11 mouse cellular contexts compared by ENCODE assay signal in the genomic region with DNA sequence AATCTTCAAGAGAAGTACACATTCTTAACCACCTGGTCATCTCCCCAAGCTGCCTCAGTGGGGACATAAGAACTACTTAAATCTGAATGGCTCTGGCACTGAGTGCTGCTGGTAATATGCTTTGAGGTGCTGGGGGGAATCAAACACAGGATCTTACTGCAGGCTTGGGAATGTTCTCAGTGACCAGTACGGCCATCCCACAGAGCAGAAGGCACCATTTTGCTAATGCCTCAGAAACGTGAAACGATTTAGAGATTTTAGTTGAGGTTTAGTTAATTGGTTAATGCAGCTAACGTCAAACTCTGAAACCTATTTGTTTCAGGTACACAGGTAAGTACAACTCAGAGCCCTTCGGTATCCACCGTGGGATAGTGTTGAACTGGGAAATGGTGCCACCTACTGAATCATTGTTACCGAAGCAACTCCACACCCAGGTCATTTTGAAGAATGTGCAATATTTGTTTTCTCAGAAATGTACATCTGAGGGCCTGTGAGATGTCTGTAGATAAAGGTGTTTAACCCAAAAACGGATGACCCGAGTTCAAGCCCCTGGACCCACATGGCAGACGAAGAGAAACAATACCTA. TPM values are rescaled to one million over a fixed set of nuclear protein-coding genes. Genes with fewer than 3 reads are reported as not detected.
DNase-seq lines count a peak whose midpoint lies in the region; TF ChIP-seq lines count a peak whose summit lies in the region.
"Had no signal": no experiment of that assay in that cellular context is flagged by ENCODE, and none has a peak within 500 bp of the region (broad histone marks: within the 10 kb centered on the region; RNA-seq: fewer than 3 reads in every experiment).

No protein-coding gene starts in this region.

- no peak overlapping the region for H3K9ac ChIP-seq in liver, adult 2 months (ENCODE audit: low read depth, low read length)
- H3K9ac ChIP-seq: heart, embryonic 13.5 days; lung, embryonic 15.5 days had no signal

- peaks cover 12% of the 10 kb centered on the region for H3K4me1 ChIP-seq in liver, adult 2 months (ENCODE audit: control insufficient read depth, insufficient read depth, low read length)
- H3K4me1 ChIP-seq: lung, embryonic 15.5 days had no signal

- H3K36me3 ChIP-seq in liver, adult 2 months (ENCODE audit: control insufficient read depth, insufficient read depth, low read length) = no peaks in the 10 kb centered on the region
- H3K36me3 ChIP-seq: heart, embryonic 13.5 days; lung, embryonic 15.5 days had no signal

- TF ChIP-seq POLR2A in liver, adult 2 months (IDR thresholded peaks at IDR 0.05; ENCODE audit: extremely low read depth, insufficient read depth, low read length) = no peak

- TF ChIP-seq CTCF in liver, adult 2 months (IDR thresholded peaks at IDR 0.05; ENCODE audit: low read depth, low read length) = peak; percentile 36

- no peaks in the 10 kb centered on the region for H3K27me3 ChIP-seq in liver, adult 2 months (ENCODE audit: control insufficient read depth, insufficient read depth, low read length)

- no peaks in the 10 kb centered on the region for H3K79me2 ChIP-seq in liver, adult 2 months (ENCODE audit: control insufficient read depth, insufficient read depth, low read length)

- WGBS in liver, adult 2 months = 27% methylated on average over 10 of the region's 10 CpGs

- H3K4me3 ChIP-seq in liver, adult 2 months (ENCODE audit: insufficient read depth, low read depth, low read length) = no peak overlapping the region
- H3K4me3 ChIP-seq: heart, embryonic 13.5 days; lung, embryonic 15.5 days had no signal

- DNase-seq in adrenal gland, adult 2 months = peak; percentile 14
- no peak for DNase-seq in adrenal gland, adult 18-20 months (ENCODE audit: low spot score in 2 of 2)
- peak; percentile 77 for DNase-seq in liver, adult 2 months (ENCODE audit: extremely low read depth, low read depth, low spot score)
- DNase-seq in liver = no peak
- DNase-seq in kidney, adult 9 months = peak; percentile 65
- peak; percentile 33 for DNase-seq in thymus, postnatal 0 days (ENCODE audit: low spot score)
- no peak for DNase-seq in layer of hippocampus, postnatal 14 days (ENCODE audit: low spot score in 2 of 2)
- no peak for DNase-seq in cerebellum, postnatal 14 days
- DNase-seq: cerebellum, adult 9-10 months had no signal

- H3K27ac ChIP-seq in liver, adult 2 months (replicated peaks; ENCODE audit: insufficient read depth, low read depth, low read length) = peak overlapping the region; percentile 34; the same call in 1 of the 2 replicates
- H3K27ac ChIP-seq: lung, embryonic 15.5 days had no signal

RNA-seq across cellular contexts. Expression of gene Rnf111, which starts 7.6 kb away (rescaled TPM):
- total RNA-seq in adrenal gland, adult 2 months (2021) = 10 to 100 TPM; 30.4 to 47.4 TPM
- polyA plus RNA-seq in adrenal gland, adult 2 months (2012; rRNA removed) = 48.3 and 58.3 TPM in 2 replicates
- total RNA-seq in adrenal gland, adult 18-20 months (2021) = 10 to 100 TPM; 34.6 to 38.2 TPM
- total RNA-seq in liver, adult 2 months (2014; rRNA removed) = 18.4 and 21.1 TPM in 2 replicates
- 16.8 and 23.5 TPM in 2 replicates for polyA plus RNA-seq in liver, adult 2 months (2012; rRNA removed)
- 18.6 and 21.6 TPM in 2 replicates for polyA plus RNA-seq in thymus, postnatal 0 days (2015; fragmentation: Nextera tagmentation; extraction: Ambion mirVana)
- total RNA-seq in layer of hippocampus, postnatal 14 days (2021) = 10 to 100 TPM; 38.0 TPM

RNA-seq across cellular contexts. Expression of gene Sltm, which starts 31.5 kb away (rescaled TPM):
- total RNA-seq in adrenal gland, adult 2 months (2021) = 10 to 100 TPM; 28.5 to 41.7 TPM
- polyA plus RNA-seq in adrenal gland, adult 2 months (2012; rRNA removed) = 3.2 and 5.2 TPM in 2 replicates
- 10 to 100 TPM; 35.9 to 41.9 TPM for total RNA-seq in adrenal gland, adult 18-20 months (2021)
- 16.5 and 17.6 TPM in 2 replicates for total RNA-seq in liver, adult 2 months (2014; rRNA removed)
- polyA plus RNA-seq in liver, adult 2 months (2012; rRNA removed) = 2.8 and 3.5 TPM in 2 replicates
- 44.9 and 52.3 TPM in 2 replicates for polyA plus RNA-seq in thymus, postnatal 0 days (2015; fragmentation: Nextera tagmentation; extraction: Ambion mirVana)
- total RNA-seq in layer of hippocampus, postnatal 14 days (2021) = 10 to 100 TPM; 44.0 to 47.0 TPM

Comparison
In these comparisons a context has a peak if more than half of its experiments do, and no peak if none do; other contexts are left out.
1. DNase-seq: peak in adrenal gland, adult 2 months (single experiment), liver, adult 2 months (single experiment), kidney, adult 9 months (single experiment) and thymus, postnatal 0 days (single experiment); none in adrenal gland, adult 18-20 months (0 of 2), liver (single experiment), layer of hippocampus, postnatal 14 days (0 of 2) and cerebellum, postnatal 14 days (0 of 2).